Mouse (Mus musculus) Patski (cell line): ENCODE measurements around the gene Hhat. TPM values are rescaled to one million over a fixed set of nuclear protein-coding genes. Genes with fewer than 3 reads are reported as not detected.
A peak's percentile ranks its signal among the peaks of the same experiment; 100 is the strongest.

Experiments
- ATAC-seq: fragments of 100-300 bp; one replicate; pipeline ENCODE4 v1.8.0; 2021
- CTCF ChIA-PET: fragments of 350-600 bp; sonication (Branson Sonifier 250); formaldehyde crosslinking; loops from one replicate; lab custom pipeline; 2022; ENCODE audit warnings: inconsistent platforms; lab: Charles Lee
- POLR2A ChIA-PET: fragments of 350-600 bp; sonication (Branson Sonifier 250); formaldehyde crosslinking; loops from one replicate; lab custom pipeline; 2022; ENCODE audit warnings: antibody characterized with exemption, inconsistent platforms; lab: Charles Lee
- DNase-seq: peaks from one replicate; pipeline ENCODE4 v3.0.0-alpha.2; 2011; ENCODE audit warnings: low read depth, low spot score
- H3K27me3 ChIP-seq: fragments of 371-371 bp; one replicate; pipeline ENCODE4 v1.5.1; 2021
- CTCF ChIP-seq: fragments of 100-300 bp; IDR thresholded peaks from one replicate; pipeline ENCODE4 v1.5.1; 2021
- in situ Hi-C: fragments of 300-500 bp; cut with MboI; formaldehyde crosslinking; loops from 3 replicates; pipeline ENCODE4 v1.11.1; 2018; ENCODE audit warnings: low pct_unique_long_range_greater_than_20kb, mixed read lengths
- polyA plus RNA-seq: library from polyadenylated mRNA; unstranded; gene quantifications from one replicate; pipeline ENCODE4 v1.2.3, GENCODE M21; 2021

The Hhat gene
- 5.2 TPM for polyA plus RNA-seq

DNA sequence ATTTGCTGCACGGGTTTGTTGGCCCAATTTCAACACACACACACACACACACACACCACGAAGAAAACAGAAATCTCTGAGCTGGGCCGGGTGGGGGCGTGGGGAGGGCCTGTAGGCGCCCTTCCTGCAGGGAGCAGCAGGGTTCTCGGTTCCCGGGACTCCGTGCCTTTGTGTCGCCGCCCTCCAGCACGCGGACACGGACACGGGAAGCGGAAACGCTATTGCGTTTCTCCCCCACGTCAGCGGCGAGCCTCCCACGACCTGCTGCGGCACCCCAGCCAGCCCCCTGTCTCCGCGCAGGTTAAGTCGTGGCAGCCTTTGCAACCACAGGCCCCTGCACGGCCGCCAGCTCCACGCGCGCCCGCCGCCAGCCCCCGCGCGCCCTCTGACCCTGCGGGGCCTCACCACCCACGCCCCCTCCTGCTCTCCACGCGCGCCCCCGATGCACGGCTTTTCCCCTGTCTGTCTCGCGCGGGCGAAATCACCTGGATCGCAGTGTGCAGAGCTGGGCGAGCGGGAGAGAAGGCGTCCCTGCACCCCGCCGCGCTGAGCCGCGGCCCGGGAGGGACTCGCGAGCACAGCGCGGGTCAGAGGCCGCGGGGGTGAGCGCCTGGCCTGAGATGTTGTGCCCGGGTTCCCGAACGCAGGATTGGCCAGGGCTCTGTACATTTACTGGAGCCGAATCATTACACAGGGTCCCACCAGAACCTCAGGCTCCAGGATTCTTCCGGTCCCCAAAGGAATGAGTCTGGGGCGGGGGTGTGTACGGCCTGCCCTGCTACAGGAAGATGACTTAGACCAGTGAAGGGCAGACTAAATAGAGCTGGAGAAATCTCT, at the start of gene Hhat:
Gene Hhat, minus strand, starts transcription at position 729 of the 837 bp plus-strand sequence.
- in situ Hi-C loops, result no loop called here
- POLR2A ChIA-PET, result interaction anchor here (1.0 to 1.2 kb wide), 2 partner anchors 8 to 14 kb away, joined by 3 to 5 read pairs; no protein-coding TSS in a partner anchor
- CTCF ChIA-PET, result interaction anchor here (1.7 kb wide), 1 partner anchor 14 kb away, joined by 3 read pairs; no protein-coding TSS in a partner anchor
- no peak for TF ChIP-seq CTCF
- DNase-seq, result no peak
- no peaks in the 10 kb centered on the region for H3K27me3 ChIP-seq
- peak; percentile 61 for ATAC-seq

DNA sequence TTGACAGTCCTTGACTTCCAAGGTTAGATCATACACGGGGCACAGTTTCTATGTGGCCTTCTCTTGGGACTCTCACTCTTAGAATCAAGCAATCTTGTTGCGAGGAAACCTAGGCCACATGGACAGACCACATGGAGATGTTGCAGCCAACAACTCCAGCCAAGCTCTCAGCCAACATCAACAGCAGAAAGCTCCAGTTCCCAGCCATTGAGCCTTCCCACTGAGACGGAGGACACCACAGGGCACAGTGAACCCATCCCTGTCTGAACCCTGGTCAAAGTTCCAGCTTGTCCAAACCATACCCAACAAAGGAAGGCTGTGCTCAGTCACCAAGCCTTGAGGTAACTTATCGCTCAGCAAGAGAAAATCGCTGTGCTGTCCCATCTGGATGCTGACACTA, 47.3 kb upstream of the Hhat start:
- ATAC-seq, result no peak
- CTCF ChIA-PET, result interaction anchor here (1.6 kb wide), 1 partner anchor 19 kb away, joined by 8 read pairs; no protein-coding TSS in a partner anchor

DNA sequence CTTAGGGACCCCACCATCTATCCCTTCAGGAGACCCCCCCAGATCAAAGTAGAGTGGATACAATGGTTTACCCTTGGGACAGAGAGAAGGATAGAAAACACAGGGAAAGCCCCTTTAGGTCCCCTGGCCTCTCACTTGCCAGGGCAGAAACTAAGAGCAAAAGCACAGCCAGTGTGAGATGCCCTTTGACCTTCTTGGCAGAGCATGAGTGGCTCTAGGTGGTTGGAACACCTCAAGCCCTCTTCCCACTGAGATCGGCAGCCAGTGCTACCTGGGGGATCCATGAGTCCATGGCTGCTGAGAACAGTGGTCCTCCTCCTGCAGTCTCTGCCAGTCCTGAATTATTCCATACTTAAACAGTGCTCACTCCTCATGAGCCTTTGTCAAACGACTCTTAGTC, 44.8 kb upstream of the Hhat start:
- ChIA-PET CTCF (no interaction called here), POLR2A (no interaction called here)
- DNase-seq (no peak), ATAC-seq (no peak)
- no peaks in the 10 kb centered on the region for H3K27me3 ChIP-seq
- in situ Hi-C loops, result no loop called here
- TF ChIP-seq CTCF, result no peak

More for the DNA sequence above, 47.3 kb upstream of the Hhat start:
- POLR2A ChIA-PET, result no interaction called here
- H3K27me3 ChIP-seq, result no peaks in the 10 kb centered on the region
- DNase-seq, result no peak
- in situ Hi-C loops, result no loop called here
- TF ChIP-seq CTCF, result no peak

DNA sequence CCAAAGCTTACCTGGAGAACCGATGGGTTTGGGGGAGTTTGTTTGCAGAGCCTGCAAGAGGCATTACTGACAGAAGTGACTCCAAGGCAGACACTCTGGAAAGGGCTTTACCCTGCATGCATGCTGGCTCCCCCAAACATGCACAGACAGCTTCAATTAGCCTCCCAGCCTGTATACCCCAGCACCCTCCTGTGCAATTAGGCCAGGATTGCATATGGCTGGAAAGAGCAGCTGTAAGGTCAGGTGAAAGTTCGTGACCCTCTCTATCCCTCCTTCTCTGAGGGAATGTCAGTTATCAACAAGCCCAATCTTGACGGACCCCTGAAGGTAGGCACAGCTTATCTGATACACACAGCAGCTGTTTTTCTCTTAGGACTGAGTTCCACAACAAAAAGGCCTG, 43.7 kb upstream of the Hhat start:
- in situ Hi-C loops, result no loop called here
- no peaks in the 10 kb centered on the region for H3K27me3 ChIP-seq
- TF ChIP-seq CTCF, result no peak
- CTCF ChIA-PET, result interaction anchor here (0.7 kb wide), 1 partner anchor 52 kb away, joined by 3 read pairs; no protein-coding TSS in a partner anchor
- no peak for ATAC-seq
- POLR2A ChIA-PET, result interaction anchor here (0.6 kb wide), 1 partner anchor 56 kb away, joined by 3 read pairs; no protein-coding TSS in a partner anchor
- DNase-seq, result no peak

DNA sequence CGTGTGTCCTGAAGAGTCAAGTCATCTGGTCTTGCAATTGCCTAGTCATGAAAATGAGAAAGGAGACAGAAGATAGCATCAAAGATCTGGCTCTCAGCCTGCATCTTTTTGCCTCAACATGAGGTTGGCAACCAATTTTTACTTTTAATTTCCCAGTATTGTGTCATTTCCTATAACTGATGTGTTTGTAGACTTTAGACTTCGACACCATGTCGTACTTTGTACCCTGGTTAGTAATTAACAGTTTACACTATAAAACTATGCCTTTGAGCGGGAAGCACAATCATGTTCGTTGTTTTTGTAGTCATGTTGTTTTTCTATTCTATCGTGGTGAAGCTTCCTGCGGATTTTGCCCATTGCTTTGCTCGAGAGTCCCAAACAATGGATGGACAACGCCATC, 41.7 kb upstream of the Hhat start:
- no peak for TF ChIP-seq CTCF
- H3K27me3 ChIP-seq, result no peaks in the 10 kb centered on the region
- ATAC-seq, result no peak
- in situ Hi-C loops, result no loop called here
- DNase-seq, result no peak
- ChIA-PET POLR2A (no interaction called here), CTCF (interaction anchor here (1.0 kb wide), 1 partner anchor 38 kb away, joined by 3 read pairs; no protein-coding TSS in a partner anchor)

DNA sequence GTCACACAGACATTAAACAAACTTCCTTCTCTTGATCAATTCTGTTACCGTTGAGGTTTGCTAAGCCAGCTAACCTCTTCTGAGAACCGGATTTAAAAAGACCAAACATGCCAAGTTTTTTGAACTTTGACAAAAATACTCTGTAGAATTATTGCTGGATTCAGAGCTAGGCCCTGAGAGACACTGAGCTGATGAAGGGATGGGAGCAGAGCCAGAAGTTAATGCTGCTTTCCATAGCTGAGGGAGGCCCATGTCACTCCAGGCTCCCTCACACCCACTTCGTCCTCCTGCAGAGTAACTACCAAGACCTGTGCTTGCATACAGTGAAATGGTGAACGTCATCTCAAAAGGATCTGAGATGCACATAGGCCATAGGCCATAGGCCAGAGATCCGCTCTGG, 41.3 kb upstream of the Hhat start:
- in situ Hi-C loops, result no loop called here
- no peak for ATAC-seq
- H3K27me3 ChIP-seq, result no peaks in the 10 kb centered on the region
- DNase-seq, result no peak
- POLR2A ChIA-PET, result no interaction called here
- CTCF ChIA-PET, result interaction anchor here (1.0 kb wide), 1 partner anchor 39 kb away, joined by 3 read pairs; no protein-coding TSS in a partner anchor
- TF ChIP-seq CTCF, result no peak

DNA sequence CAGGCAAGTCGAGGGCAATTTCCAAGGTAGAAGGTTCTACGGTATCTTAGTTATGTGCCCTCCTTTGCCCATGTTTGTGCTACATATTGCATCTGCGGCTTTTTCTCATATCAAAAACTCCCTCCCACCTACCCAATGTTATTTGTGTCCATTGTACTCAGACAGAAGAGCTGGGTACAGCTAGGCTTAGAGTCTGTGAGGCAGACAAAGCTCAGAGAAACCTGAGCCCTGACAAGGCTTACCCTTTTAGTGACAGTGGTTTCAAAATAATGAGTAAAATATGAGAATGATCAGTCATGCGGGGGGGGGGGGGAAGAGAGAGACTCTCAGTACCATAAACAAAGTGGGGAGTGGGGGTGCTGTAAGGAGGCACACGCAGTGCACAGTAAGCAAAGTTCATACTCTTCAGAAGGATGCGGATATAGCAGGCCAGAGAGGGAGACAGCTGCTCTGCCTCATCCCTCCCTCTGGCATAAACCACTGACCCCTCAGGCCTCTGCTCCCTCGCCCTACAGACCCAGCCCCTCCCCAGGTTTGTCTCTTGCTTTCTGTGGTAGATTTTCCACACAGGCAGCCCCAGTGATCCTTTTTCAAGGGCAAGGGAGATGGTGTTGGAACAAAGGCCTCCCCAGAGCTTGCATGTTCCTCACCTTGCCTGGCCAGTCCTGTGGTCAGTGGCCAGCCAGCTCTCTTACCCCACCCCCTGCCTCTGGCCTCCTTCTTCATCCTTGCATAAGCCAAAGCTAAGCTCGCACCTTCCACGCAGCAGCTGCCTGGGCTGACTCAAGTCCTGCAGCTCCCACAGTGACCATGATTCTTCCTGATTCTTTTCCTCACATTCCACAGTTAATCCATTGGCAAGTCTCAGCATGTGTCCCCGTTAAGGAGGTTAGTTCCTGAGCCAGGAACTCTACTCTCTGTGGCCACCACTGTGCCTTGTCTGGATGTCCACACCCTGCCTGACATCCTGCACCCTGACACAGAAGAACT, 35.4 kb upstream of the Hhat start:
- ChIA-PET CTCF (interaction anchor here (1.3 to 1.8 kb wide), 3 partner anchors 8 to 22 kb away, joined by 3 to 5 read pairs (median 3); no protein-coding TSS in a partner anchor), POLR2A (interaction anchor here (1.4 kb wide), 1 partner anchor 12 kb away, joined by 3 read pairs; no protein-coding TSS in a partner anchor)
- no peaks in the 10 kb centered on the region for H3K27me3 ChIP-seq
- TF ChIP-seq CTCF, result no peak
- DNase-seq (no peak), ATAC-seq (peak; percentile 91)
- in situ Hi-C loops, result no loop called here

DNA sequence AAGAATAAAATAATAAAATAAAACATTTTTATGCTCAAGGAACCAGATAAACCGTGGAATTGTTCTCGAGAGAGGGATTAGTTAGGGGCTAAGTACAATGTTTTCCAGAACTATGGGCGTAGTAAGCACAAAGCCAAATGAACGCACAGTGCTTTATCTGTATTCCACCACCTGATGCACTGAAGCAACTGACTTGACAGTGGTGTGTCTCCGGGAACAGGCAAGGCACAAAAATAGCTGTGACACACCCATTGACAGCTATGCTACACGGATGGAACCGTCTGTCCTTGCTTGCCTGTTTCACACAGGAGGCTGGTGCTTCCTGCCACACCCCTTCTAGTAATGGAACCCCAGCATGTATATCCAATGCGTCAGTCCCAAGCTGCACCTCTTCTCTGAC, 29.3 kb upstream of the Hhat start:
- DNase-seq (no peak), ATAC-seq (no peak)
- ChIA-PET POLR2A (interaction anchor here (1.4 kb wide), 1 partner anchor 54 kb away, joined by 3 read pairs; no protein-coding TSS in a partner anchor), CTCF (interaction anchor here (1.6 kb wide), 1 partner anchor 17 kb away, joined by 8 read pairs; no protein-coding TSS in a partner anchor)
- H3K27me3 ChIP-seq, result no peaks in the 10 kb centered on the region
- TF ChIP-seq CTCF, result no peak
- in situ Hi-C loops, result no loop called here

DNA sequence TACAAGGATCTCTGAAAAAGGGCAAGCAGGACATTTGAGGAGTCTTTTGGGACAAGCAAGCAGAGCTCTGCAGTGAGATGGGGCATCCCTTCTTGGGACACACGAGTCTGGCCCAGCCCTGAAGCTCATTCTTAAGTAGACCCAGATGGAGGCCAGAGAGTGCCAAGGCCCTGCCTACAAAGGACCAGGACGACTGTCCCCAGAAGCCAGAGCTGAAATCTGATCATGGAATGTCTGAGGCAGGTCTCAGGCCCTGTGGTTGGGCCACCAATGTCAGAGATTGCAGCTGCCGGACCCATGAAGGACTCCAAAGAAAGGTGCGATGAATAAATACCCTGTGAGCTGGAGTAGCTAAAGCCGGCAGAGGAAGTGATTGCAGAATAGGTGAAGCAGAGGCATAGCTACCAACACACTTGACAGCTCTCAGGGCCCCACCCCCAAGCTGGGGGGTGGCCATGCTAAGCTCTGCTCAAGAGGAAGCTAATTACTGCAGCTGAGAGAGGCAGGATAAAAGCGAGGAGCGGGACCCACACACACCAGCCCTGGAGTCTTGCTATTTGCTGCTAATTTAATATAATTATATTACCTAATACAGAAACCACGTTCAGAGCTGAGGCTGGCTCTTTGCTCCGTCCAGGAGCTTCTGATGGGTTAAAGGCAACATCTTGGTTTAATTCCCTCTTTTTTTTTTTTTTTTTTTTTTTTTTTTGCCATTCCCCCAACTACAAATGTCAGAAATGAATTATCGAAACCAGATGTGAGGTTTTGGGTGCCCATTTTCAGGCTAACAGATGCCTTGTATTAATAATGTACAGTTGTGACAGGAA, 28.4 kb upstream of the Hhat start:
- ChIA-PET CTCF (interaction anchor here (0.7 to 1.7 kb wide), 7 partner anchors 8 to 72 kb away, joined by 3 to 8 read pairs (median 3); no protein-coding TSS in a partner anchor), POLR2A (interaction anchor here (0.6 kb wide), 1 partner anchor 744 kb away, joined by 3 read pairs; no protein-coding TSS in a partner anchor)
- ATAC-seq (no peak), DNase-seq (no peak)
- in situ Hi-C loops, result loop anchor here (25.0 kb wide), 1 partner anchor 313 kb away; no protein-coding TSS in a partner anchor
- H3K27me3 ChIP-seq, result no peaks in the 10 kb centered on the region
- TF ChIP-seq CTCF, result no peak
